Mouse (Mus musculus): ENCODE measurements at regions not wholly inside any gene's neighbourhood (a gene's known extent, or its start where the extent isn't known, plus 50 kb on each side); places are given as distances from the start of the nearest gene placed in this dataset.

GRCm38 (mm10) chr6:93281530-93281929, 338.2 kb upstream of the Adamts9 start:
- Histone ChIP-seq H3K27ac (ENCODE audit: insufficient read depth, low read length) (no peak overlapping the region), H3K27me3 (ENCODE audit: control insufficient read depth, insufficient read depth, low read length) (no peaks in the 10 kb centered on the region), H3K4me3 (replicated peaks; ENCODE audit: insufficient read depth, low read depth, low read length) (no peak overlapping the region), H3K4me1 (ENCODE audit: control insufficient read depth, insufficient read depth, low read length) (no peaks in the 10 kb centered on the region)
- WGBS, result 3% methylated on average over 1 of the region's 1 CpGs
- no peak for DNase-seq
- no peak for TF ChIP-seq POLR2A (IDR thresholded peaks at IDR 0.05; ENCODE audit: borderline replicate concordance, insufficient read depth, low read length)

GRCm38 (mm10) chr6:93273917-93274513, 330.7 kb upstream of the Adamts9 start:
- TF ChIP-seq POLR2A (IDR thresholded peaks at IDR 0.05; ENCODE audit: borderline replicate concordance, insufficient read depth, low read length) (no peak), CTCF (IDR thresholded peaks at IDR 0.05; ENCODE audit: borderline replicate concordance, insufficient read depth, low read depth, low read length) (no peak)
- DNase-seq, result no peak
- Histone ChIP-seq H3K4me3 (replicated peaks; ENCODE audit: insufficient read depth, low read depth, low read length) (no peak overlapping the region), H3K27ac (ENCODE audit: insufficient read depth, low read length) (no peak overlapping the region), H3K4me1 (ENCODE audit: control insufficient read depth, insufficient read depth, low read length) (no peaks in the 10 kb centered on the region), H3K27me3 (ENCODE audit: control insufficient read depth, insufficient read depth, low read length) (no peaks in the 10 kb centered on the region)
- WGBS, result 68% methylated on average over 12 of the region's 12 CpGs

- WGBS, result 71% methylated on average over 4 of the region's 4 CpGs
- Histone ChIP-seq H3K4me1 (ENCODE audit: control insufficient read depth, insufficient read depth, low read length) (no peaks in the 10 kb centered on the region), H3K27me3 (ENCODE audit: control insufficient read depth, insufficient read depth, low read length) (no peaks in the 10 kb centered on the region), H3K4me3 (replicated peaks; ENCODE audit: insufficient read depth, low read depth, low read length) (no peak overlapping the region), H3K27ac (ENCODE audit: insufficient read depth, low read length) (no peak overlapping the region)
- no peak for DNase-seq
- TF ChIP-seq POLR2A (IDR thresholded peaks at IDR 0.05; ENCODE audit: borderline replicate concordance, insufficient read depth, low read length), result no peak
Measured at GRCm38 (mm10) chr6:93272206-93272605, 328.9 kb upstream of the Adamts9 start.

GRCm38 (mm10) chr6:93266826-93267225, 323.5 kb upstream of the Adamts9 start:
- no peak for TF ChIP-seq POLR2A (IDR thresholded peaks at IDR 0.05; ENCODE audit: borderline replicate concordance, insufficient read depth, low read length)
- no peak for TF ChIP-seq CTCF (IDR thresholded peaks at IDR 0.05; ENCODE audit: borderline replicate concordance, insufficient read depth, low read depth, low read length)
- Histone ChIP-seq H3K4me3 (replicated peaks; ENCODE audit: insufficient read depth, low read depth, low read length) (no peak overlapping the region), H3K27ac (ENCODE audit: insufficient read depth, low read length) (no peak overlapping the region), H3K4me1 (ENCODE audit: control insufficient read depth, insufficient read depth, low read length) (no peaks in the 10 kb centered on the region), H3K27me3 (ENCODE audit: control insufficient read depth, insufficient read depth, low read length) (no peaks in the 10 kb centered on the region)
- DNase-seq, result no peak
- 68% methylated on average over 5 of the region's 5 CpGs for WGBS

- H3K27me3 ChIP-seq (ENCODE audit: control insufficient read depth, insufficient read depth, low read length), result no peaks in the 10 kb centered on the region
- no peaks in the 10 kb centered on the region for H3K4me1 ChIP-seq (ENCODE audit: control insufficient read depth, insufficient read depth, low read length)
- TF ChIP-seq CTCF (IDR thresholded peaks at IDR 0.05; ENCODE audit: borderline replicate concordance, insufficient read depth, low read depth, low read length) (no peak), POLR2A (IDR thresholded peaks at IDR 0.05; ENCODE audit: borderline replicate concordance, insufficient read depth, low read length) (no peak)
- 90% methylated on average over 2 of the region's 2 CpGs for whole genome bisulfite sequencing
- H3K4me3 ChIP-seq (replicated peaks; ENCODE audit: insufficient read depth, low read depth, low read length), result no peak overlapping the region
- H3K27ac ChIP-seq (ENCODE audit: insufficient read depth, low read length), result no peak overlapping the region
- DNase-seq, result no peak
Measured at GRCm38 (mm10) chr6:93265164-93265563, 321.9 kb upstream of the Adamts9 start.

GRCm38 (mm10) chr6:93260827-93261226, 317.5 kb upstream of the Adamts9 start:
- DNase-seq, result no peak
- WGBS, result 85% methylated on average over 4 of the region's 4 CpGs
- H3K4me1 ChIP-seq (ENCODE audit: control insufficient read depth, insufficient read depth, low read length), result no peaks in the 10 kb centered on the region
- no peaks in the 10 kb centered on the region for H3K27me3 ChIP-seq (ENCODE audit: control insufficient read depth, insufficient read depth, low read length)
- no peak overlapping the region for H3K27ac ChIP-seq (ENCODE audit: insufficient read depth, low read length)
- TF ChIP-seq CTCF (IDR thresholded peaks at IDR 0.05; ENCODE audit: borderline replicate concordance, insufficient read depth, low read depth, low read length), result no peak
- no peak for TF ChIP-seq POLR2A (IDR thresholded peaks at IDR 0.05; ENCODE audit: borderline replicate concordance, insufficient read depth, low read length)
- H3K4me3 ChIP-seq (replicated peaks; ENCODE audit: insufficient read depth, low read depth, low read length), result no peak overlapping the region

- Histone ChIP-seq H3K4me1 (ENCODE audit: control insufficient read depth, insufficient read depth, low read length) (no peaks in the 10 kb centered on the region), H3K27me3 (ENCODE audit: control insufficient read depth, insufficient read depth, low read length) (no peaks in the 10 kb centered on the region), H3K27ac (ENCODE audit: insufficient read depth, low read length) (no peak overlapping the region), H3K4me3 (replicated peaks; ENCODE audit: insufficient read depth, low read depth, low read length) (no peak overlapping the region)
- no peak for DNase-seq
- WGBS, result 78% methylated on average over 5 of the region's 5 CpGs
- TF ChIP-seq POLR2A (IDR thresholded peaks at IDR 0.05; ENCODE audit: borderline replicate concordance, insufficient read depth, low read length), result no peak
- TF ChIP-seq CTCF (IDR thresholded peaks at IDR 0.05; ENCODE audit: borderline replicate concordance, insufficient read depth, low read depth, low read length), result no peak
Measured at GRCm38 (mm10) chr6:93257130-93257841, 314.0 kb upstream of the Adamts9 start.

- no peak for TF ChIP-seq CTCF (IDR thresholded peaks at IDR 0.05; ENCODE audit: borderline replicate concordance, insufficient read depth, low read depth, low read length)
- TF ChIP-seq POLR2A (IDR thresholded peaks at IDR 0.05; ENCODE audit: borderline replicate concordance, insufficient read depth, low read length), result no peak
- Histone ChIP-seq H3K4me1 (ENCODE audit: control insufficient read depth, insufficient read depth, low read length) (no peaks in the 10 kb centered on the region), H3K4me3 (replicated peaks; ENCODE audit: insufficient read depth, low read depth, low read length) (no peak overlapping the region), H3K27me3 (ENCODE audit: control insufficient read depth, insufficient read depth, low read length) (no peaks in the 10 kb centered on the region), H3K27ac (ENCODE audit: insufficient read depth, low read length) (no peak overlapping the region)
- WGBS, result 16% methylated on average over 7 of the region's 7 CpGs
- DNase-seq, result no peak
Measured at GRCm38 (mm10) chr6:93253746-93254145, 310.5 kb upstream of the Adamts9 start.

All from cerebellum, adult 2 months (tissue).